Mouse (Mus musculus) hindbrain, embryonic 16.5 days (tissue): ENCODE data around the gene Duoxa2. TPM values are rescaled to one million over a fixed set of nuclear protein-coding genes. Genes with fewer than 3 reads are reported as not detected.

Source experiments
- ATAC-seq: fragments of 200-750 bp; cut with Nextera tagmentation; 2 replicates; pipeline ENCODE4 v1.8.0; 2017; ENCODE audit warnings: moderate TSS enrichment, moderate library complexity
- H3K27ac ChIP-seq: fragments of 300-500 bp; sonication (generic); 2 replicates; pipeline ENCODE4 v1.5.1; 2014; ENCODE audit warnings: low read depth, mild to moderate bottlenecking, control low read depth, low read length, moderate library complexity
- H3K27me3 ChIP-seq: fragments of 300-500 bp; sonication (generic); replicated peaks from 2 replicates; pipeline ENCODE4 v1.6.1; 2014; ENCODE audit warnings: low read length; ENCODE audit not compliant: control insufficient read depth, insufficient read depth
- H3K36me3 ChIP-seq: fragments of 300-500 bp; sonication (generic); 2 replicates; pipeline ENCODE4 v1.6.1; 2014; ENCODE audit warnings: mild to moderate bottlenecking, low read length, moderate library complexity, mixed read lengths; ENCODE audit not compliant: control insufficient read depth, insufficient read depth
- H3K4me1 ChIP-seq: fragments of 300-500 bp; sonication (generic); 2 replicates; pipeline ENCODE4 v1.6.1; 2014; ENCODE audit warnings: low read depth, low read length; ENCODE audit not compliant: control insufficient read depth, insufficient read depth
- H3K4me2 ChIP-seq: fragments of 300-500 bp; sonication (generic); 2 replicates; pipeline ENCODE4 v1.6.1; 2014; ENCODE audit warnings: mild to moderate bottlenecking, low read length, control low read depth, moderate library complexity
- H3K4me3 ChIP-seq: fragments of 300-500 bp; sonication (generic); 2 replicates; pipeline ENCODE4 v1.5.1; 2014; ENCODE audit warnings: mild to moderate bottlenecking, low read length, control low read depth, moderate library complexity
- H3K9ac ChIP-seq: fragments of 300-500 bp; sonication (generic); 2 replicates; pipeline ENCODE4 v1.6.1; 2014; ENCODE audit warnings: low read depth, mild to moderate bottlenecking, control low read depth, low read length, moderate library complexity
- H3K9me3 ChIP-seq: fragments of 300-500 bp; sonication (generic); 2 replicates; pipeline ENCODE4 v1.6.1; 2014; ENCODE audit warnings: mild to moderate bottlenecking, low read length, moderate library complexity; ENCODE audit not compliant: control insufficient read depth
- WGBS: fragments of 180-500 bp; shearing (Covaris S2); extraction: QIAGEN DNeasy Blood & Tissue Kit; methylation state at CpG from one replicate; pipeline ENCODE4 v1.1.7; 2014; 5-methylcytosine and 5-hydroxymethylcytosine counted together
- polyA plus RNA-seq: library from polyadenylated mRNA; unstranded; fragments of >200 nt; fragmentation: Nextera tagmentation; extraction: Ambion mirVana; gene quantifications from 2 replicates; pipeline ENCODE4 v1.2.1, GENCODE M21; 2015

Duoxa2 gene
- polyA plus RNA-seq, 1 experiment from 2014 or later: 0.36 TPM

GRCm38 (mm10) chr2:122297271-122298095 lies 1.2 kb upstream of the Duoxa2 start:
- Histone ChIP-seq H3K36me3 (no peaks in the 10 kb centered on the region), H3K27ac (no peak overlapping the region), H3K4me1 (peaks cover 39% of the 10 kb centered on the region), H3K4me3 (peak overlapping the region; percentile 25), H3K4me2 (peak overlapping the region; percentile 46), H3K27me3 (peaks cover 49% of the 10 kb centered on the region), H3K9ac (no peak overlapping the region), H3K9me3 (no peaks in the 10 kb centered on the region)
- WGBS: under 1% methylated on average over 35 of the region's 35 CpGs
- ATAC-seq: no peak

GRCm38 (mm10) chr2:122298096-122298499 lies 602 bp upstream of the Duoxa2 start, which contains the start of gene Duox2:
Gene Duox2, minus strand, starts transcription at chr2:122298449.
- no peak for ATAC-seq
- 0% methylated on average over 13 of the region's 13 CpGs for WGBS
- H3K27me3 ChIP-seq: peaks cover 49% of the 10 kb centered on the region

GRCm38 (mm10) chr2:122299911-122300655 lies 1.4 kb downstream of the Duoxa2 start:
- Histone ChIP-seq H3K4me3 (no peak overlapping the region), H3K36me3 (no peaks in the 10 kb centered on the region), H3K27me3 (peaks cover 35% of the 10 kb centered on the region), H3K27ac (no peak overlapping the region), H3K4me1 (peaks cover 39% of the 10 kb centered on the region), H3K4me2 (no peak overlapping the region; the same call in 1 of the 2 replicates), H3K9ac (no peak overlapping the region), H3K9me3 (no peaks in the 10 kb centered on the region)
- 8% methylated on average over 14 of the region's 14 CpGs for WGBS
- ATAC-seq: no peak

More at GRCm38 (mm10) chr2:122298096-122298499, 602 bp upstream of the Duoxa2 start, which contains the start of gene Duox2:
- Histone ChIP-seq H3K27ac (no peak within 1 kb of the TSS), H3K9me3 (no peaks in the 10 kb centered on the region), H3K9ac (no peak within 1 kb of the TSS), H3K36me3 (no peaks in the 10 kb centered on the region), H3K4me3 (peak within 1 kb of the TSS; percentile 30), H3K4me2 (peak within 1 kb of the TSS; percentile 48), H3K4me1 (peaks cover 39% of the 10 kb centered on the region)

GRCm38 (mm10) chr2:122300656-122301020 lies 1.9 kb downstream of the Duoxa2 start:
- no peak overlapping the region for H3K9ac ChIP-seq
- peaks cover 29% of the 10 kb centered on the region for H3K27me3 ChIP-seq
- H3K27ac ChIP-seq: no peak overlapping the region
- no peaks in the 10 kb centered on the region for H3K36me3 ChIP-seq
- no peaks in the 10 kb centered on the region for H3K9me3 ChIP-seq
- no peak overlapping the region; the same call in 1 of the 2 replicates for H3K4me3 ChIP-seq
- peak overlapping the region; percentile 94 for H3K4me2 ChIP-seq
- no peak for ATAC-seq
- peaks cover 39% of the 10 kb centered on the region for H3K4me1 ChIP-seq
- WGBS: 3% methylated on average over 14 of the region's 14 CpGs

GRCm38 (mm10) chr2:122301081-122301920 lies 2.6 kb downstream of the Duoxa2 start:
- H3K4me3 ChIP-seq: peak overlapping the region; percentile 49
- no peaks in the 10 kb centered on the region for H3K9me3 ChIP-seq
- peaks cover 28% of the 10 kb centered on the region for H3K27me3 ChIP-seq
- peak overlapping the region; percentile 94 for H3K4me2 ChIP-seq
- peak overlapping the region; percentile 66 for H3K9ac ChIP-seq
- WGBS: under 1% methylated on average over 47 of the region's 48 CpGs
- no peak overlapping the region for H3K27ac ChIP-seq
- H3K4me1 ChIP-seq: peaks cover 39% of the 10 kb centered on the region
- peak; percentile 60 for ATAC-seq
- H3K36me3 ChIP-seq: no peaks in the 10 kb centered on the region

- no peak for ATAC-seq
- Histone ChIP-seq H3K9me3 (no peaks in the 10 kb centered on the region), H3K4me3 (peak overlapping the region; percentile 49), H3K4me1 (peaks cover 39% of the 10 kb centered on the region), H3K36me3 (no peaks in the 10 kb centered on the region), H3K4me2 (peak overlapping the region; percentile 94), H3K27me3 (peaks cover 28% of the 10 kb centered on the region), H3K9ac (peak overlapping the region; percentile 66), H3K27ac (no peak overlapping the region)
- WGBS: 6% methylated on average over 23 of the region's 23 CpGs
Observed at GRCm38 (mm10) chr2:122301921-122302573, 3.3 kb downstream of the Duoxa2 start.

- Histone ChIP-seq H3K4me1 (peaks cover 33% of the 10 kb centered on the region), H3K27ac (no peak overlapping the region), H3K4me3 (no peak overlapping the region), H3K27me3 (peaks cover 24% of the 10 kb centered on the region), H3K9me3 (no peaks in the 10 kb centered on the region), H3K36me3 (no peaks in the 10 kb centered on the region), H3K9ac (no peak overlapping the region), H3K4me2 (peak overlapping the region; percentile 94; the same call in 1 of the 2 replicates)
- WGBS: 16% methylated on average over 9 of the region's 9 CpGs
- peak; percentile 67; the same call in 1 of the 2 replicates for ATAC-seq
Observed at GRCm38 (mm10) chr2:122302574-122303241, 4.0 kb downstream of the Duoxa2 start.

- no peak for ATAC-seq
- H3K9ac ChIP-seq: no peak overlapping the region
- H3K36me3 ChIP-seq: no peaks in the 10 kb centered on the region
- H3K27me3 ChIP-seq: peaks cover 13% of the 10 kb centered on the region
- H3K27ac ChIP-seq: no peak overlapping the region
- no peaks in the 10 kb centered on the region for H3K9me3 ChIP-seq
- no peak overlapping the region for H3K4me2 ChIP-seq
- 91% methylated on average over 6 of the region's 6 CpGs for WGBS
- H3K4me1 ChIP-seq: peaks cover 19% of the 10 kb centered on the region
- no peak overlapping the region for H3K4me3 ChIP-seq
Observed at GRCm38 (mm10) chr2:122304544-122304943, 5.8 kb downstream of the Duoxa2 start.
